Mouse (Mus musculus) embryonic fibroblast, embryonic 13.5 days (primary cell): ENCODE results near the gene Zfp605. TPM values are rescaled to one million over a fixed set of nuclear protein-coding genes. Genes with fewer than 3 reads are reported as not detected.
A peak's percentile ranks its signal among the peaks of the same experiment; 100 is the strongest.

Source experiments
- H3K27ac ChIP-seq: 2 replicates; pipeline ENCODE4 v1.5.1; 2012; ENCODE audit warnings: low read length, control low read depth, inconsistent platforms; ENCODE audit not compliant: insufficient read depth
- H3K4me1 ChIP-seq: 2 replicates; pipeline ENCODE4 v1.6.1; 2011; ENCODE audit warnings: low read length; ENCODE audit not compliant: control insufficient read depth, insufficient read depth
- H3K4me3 ChIP-seq: 2 replicates; pipeline ENCODE4 v1.5.1; 2011; ENCODE audit warnings: mild to moderate bottlenecking, control low read depth, low read length; ENCODE audit not compliant: insufficient read depth
- CTCF ChIP-seq: IDR thresholded peaks from 2 replicates; pipeline ENCODE4 v1.5.1; 2011; ENCODE audit warnings: mild to moderate bottlenecking, control low read depth, low read length, moderate library complexity, borderline replicate concordance; ENCODE audit not compliant: insufficient read depth
- POLR2A ChIP-seq: IDR thresholded peaks from 2 replicates; pipeline ENCODE4 v1.6.1; 2011; ENCODE audit warnings: low read depth, mild to moderate bottlenecking, control low read depth, low read length, moderate library complexity
- polyA plus RNA-seq: library from polyadenylated mRNA; stranded (reverse); fragments of >200 nt; gene quantifications from 2 replicates; pipeline ENCODE4 v1.2.4, GENCODE M21; 2011; ENCODE audit warnings: low read depth; ENCODE audit not compliant: missing spikeins, insufficient read length

Gene Zfp605
- polyA plus RNA-seq, 1 experiment = 8.3 TPM

DNA sequence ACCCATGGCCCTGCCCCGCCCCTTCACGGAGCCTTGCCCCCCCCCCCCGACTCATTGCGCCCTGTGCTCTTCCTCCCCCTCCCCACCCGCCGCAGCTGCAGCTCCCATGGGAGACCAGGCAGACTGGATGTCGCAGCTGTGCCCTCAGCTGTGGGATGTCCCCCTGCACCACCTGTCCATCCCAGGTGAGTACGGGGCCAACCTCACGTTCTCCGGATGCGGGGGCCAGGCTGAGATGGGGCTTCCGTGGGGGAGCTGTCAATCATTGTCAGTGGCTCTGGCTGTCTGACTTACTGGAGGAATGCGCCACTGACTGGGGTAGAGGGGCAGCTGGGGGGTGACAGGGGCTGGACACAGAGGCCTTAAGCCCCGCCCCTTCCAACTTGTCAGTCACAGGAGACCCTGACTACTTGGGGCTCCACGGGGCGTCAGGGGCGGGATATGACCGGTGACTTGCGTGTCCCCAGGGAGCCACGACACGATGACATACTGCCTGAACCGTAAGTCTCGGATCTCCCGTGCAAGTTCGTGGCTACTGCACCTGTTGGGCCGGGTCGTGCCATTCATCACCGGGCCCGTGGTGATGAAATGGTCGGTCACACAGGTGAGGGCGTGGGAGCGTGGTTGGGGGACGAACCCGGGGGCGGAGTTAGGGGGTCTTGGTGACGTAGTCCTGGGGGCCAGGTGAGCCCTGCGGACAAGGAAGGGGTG lies 8.8 kb upstream of the Zfp605 start:
- Histone ChIP-seq H3K4me3 (no peak overlapping the region), H3K27ac (no peak overlapping the region), H3K4me1 (no peaks in the 10 kb centered on the region)
- TF ChIP-seq CTCF (no peak), POLR2A (no peak)

DNA sequence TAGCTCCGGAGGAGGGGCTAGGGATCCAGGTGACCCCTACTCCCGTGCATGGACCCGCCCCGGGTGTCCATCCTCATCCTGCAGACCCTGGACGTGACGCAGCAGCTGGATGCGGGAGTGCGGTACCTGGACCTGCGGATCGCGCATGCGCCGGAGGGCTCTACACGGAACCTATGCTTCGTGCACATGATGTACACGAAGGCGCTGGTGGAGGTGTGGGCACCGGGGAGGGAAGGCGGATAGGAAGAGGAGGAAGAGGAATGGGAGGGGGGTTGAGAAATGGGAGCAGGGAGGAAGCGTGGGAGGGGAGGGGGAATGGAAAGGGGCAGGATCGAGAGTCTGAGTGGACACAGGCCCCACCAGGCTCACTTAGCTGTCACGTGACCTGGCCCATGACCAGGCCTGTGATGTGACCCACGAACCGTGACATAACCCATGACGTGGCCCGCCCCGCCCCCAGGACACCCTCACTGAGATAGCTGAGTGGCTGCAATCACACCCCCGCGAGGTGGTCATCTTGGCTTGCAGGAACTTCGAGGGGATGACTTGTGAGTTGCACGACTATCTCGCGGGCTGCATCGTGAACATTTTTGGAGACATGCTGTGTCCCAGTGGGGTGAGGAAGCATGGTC lies 8.1 kb upstream of the Zfp605 start:
- no peak for TF ChIP-seq CTCF
- no peak for TF ChIP-seq POLR2A
- H3K4me3 ChIP-seq = no peak overlapping the region
- H3K27ac ChIP-seq = no peak overlapping the region
- H3K4me1 ChIP-seq = no peaks in the 10 kb centered on the region

DNA sequence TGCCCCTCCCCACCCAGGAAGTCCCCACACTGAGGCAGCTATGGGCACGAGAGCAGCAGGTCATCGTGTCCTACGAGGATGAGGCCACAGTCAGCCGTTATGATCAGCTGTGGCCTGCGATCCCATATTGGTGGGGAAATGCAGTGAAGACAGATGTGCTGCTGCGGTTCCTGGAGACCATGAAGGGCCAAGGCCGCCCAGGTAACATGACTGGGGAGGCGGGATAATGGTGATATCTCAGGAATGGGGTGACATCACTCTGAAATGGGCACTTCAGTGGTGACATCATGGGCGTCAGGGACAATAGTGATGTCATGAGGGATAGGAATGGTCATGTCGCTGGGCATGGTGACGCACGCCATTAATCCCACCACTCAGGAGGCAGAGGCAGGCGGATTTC lies 7.5 kb upstream of the Zfp605 start:
- Histone ChIP-seq H3K4me1 (no peaks in the 10 kb centered on the region), H3K4me3 (no peak overlapping the region), H3K27ac (no peak overlapping the region)
- TF ChIP-seq CTCF = no peak
- TF ChIP-seq POLR2A = 0 out of 2 replicates have a peak, but pooled peaks have one; percentile 14

DNA sequence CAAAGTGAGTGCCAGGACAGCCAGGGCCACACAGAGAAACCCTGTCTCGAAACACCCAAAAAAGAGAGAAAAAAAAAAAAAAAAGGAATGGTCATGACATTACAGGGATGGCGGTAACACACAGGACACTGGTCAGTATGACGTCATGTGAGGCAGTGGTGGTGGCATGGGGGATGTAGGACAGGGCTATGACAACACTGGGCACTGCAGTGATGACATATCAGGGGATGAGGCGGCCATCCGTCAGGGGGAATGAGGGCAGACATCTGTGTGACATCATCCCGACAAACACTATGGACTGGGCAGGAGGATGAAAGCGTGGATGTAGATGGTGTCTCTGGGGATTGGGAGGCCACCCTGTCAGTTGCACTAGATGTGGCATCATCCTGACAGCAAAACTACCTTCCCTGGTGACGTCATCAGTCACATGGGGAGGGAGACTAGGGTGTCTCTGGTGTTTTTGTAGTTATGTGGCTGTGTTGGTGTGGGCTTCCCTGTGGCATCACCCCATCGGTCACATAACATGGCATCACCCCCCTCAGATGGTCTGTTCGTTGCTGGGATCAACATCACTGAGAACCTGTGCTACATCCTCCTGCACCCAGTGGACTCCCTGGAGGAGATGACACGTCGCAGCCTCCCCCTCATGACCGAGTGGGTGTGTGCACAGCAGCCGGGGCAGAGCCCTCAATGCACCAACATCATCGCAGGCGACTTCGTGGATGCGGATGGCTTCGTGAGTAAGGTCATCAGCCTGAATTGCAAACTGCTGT lies 6.9 kb upstream of the Zfp605 start:
- no peaks in the 10 kb centered on the region for H3K4me1 ChIP-seq
- TF ChIP-seq CTCF (no peak), POLR2A (0 out of 2 replicates have a peak, but pooled peaks have one; percentile 3)
- H3K27ac ChIP-seq = no peak overlapping the region
- no peak overlapping the region for H3K4me3 ChIP-seq

DNA sequence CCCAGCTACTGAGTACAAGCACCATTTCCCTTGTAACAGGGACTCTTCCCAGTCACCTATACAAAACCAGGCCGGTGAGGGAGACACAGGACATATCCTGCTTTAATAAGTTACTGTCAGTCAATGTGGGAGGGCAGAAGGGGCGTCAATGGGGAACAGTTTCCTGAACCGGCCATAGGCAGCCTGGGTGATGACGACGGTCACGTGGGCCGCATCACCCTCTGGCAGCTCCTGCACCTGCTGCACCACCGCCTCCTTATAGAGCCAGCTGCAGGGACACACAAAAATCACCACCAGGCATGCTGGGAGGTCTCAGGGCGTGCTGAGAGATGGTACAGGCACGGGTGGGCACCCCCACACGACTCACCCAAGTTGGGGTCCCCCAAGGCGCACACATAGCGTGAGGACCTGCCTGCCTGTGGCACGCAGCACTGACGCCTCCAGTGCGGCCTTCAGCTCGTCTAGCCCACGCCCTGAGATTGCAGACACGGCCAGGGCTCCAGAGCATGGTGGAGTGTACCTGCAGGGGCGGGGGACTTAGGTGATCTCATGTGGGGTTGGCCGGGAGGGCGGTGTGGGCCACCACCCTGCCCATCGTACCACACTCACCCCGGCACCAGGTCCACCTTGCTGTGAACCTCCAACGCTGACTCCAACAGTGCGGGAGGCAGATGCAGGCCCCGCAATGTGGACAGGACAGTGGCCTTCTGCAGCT lies 5.8 kb upstream of the Zfp605 start:
- no peak overlapping the region for H3K27ac ChIP-seq
- TF ChIP-seq POLR2A = no peak
- TF ChIP-seq CTCF = no peak
- no peaks in the 10 kb centered on the region for H3K4me1 ChIP-seq
- no peak overlapping the region for H3K4me3 ChIP-seq

DNA sequence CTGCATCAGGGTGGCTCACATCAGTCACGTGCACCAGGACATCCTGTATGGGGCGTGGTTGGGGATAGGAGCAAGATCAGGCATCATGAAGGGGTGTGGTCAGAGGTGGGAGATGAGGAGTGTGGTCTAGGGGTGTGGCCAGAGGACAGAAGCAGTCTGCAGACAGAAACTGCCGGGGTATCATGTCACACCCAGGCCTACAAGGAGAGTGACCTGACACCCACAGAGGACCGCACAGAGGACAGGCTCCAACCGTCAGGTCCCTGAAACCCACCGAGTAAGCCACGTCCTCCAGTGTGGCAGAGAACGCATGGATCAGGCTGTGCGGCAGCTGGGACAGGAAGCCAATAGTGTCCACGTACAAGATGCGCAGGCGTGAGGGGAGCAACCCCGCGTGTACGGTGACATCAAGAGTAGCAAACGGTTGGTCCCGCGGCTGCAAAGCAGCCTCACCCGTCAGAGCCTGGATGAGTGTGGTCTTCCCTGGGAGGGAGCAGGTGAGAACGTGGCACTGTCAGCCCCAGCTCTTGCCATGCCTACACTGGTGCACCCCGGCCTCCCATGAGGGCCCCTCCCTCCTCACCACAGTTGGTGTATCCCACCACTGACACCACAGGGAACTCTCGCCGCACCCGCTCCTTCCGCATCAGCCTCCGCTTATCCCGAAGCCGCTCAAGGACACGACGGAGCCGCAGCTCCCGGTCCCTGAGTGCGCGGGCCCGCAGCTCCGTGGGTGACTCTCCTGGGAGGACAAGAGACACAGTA lies 5.1 kb upstream of the Zfp605 start:
- Histone ChIP-seq H3K4me3 (no peak overlapping the region), H3K4me1 (no peaks in the 10 kb centered on the region), H3K27ac (no peak overlapping the region)
- TF ChIP-seq POLR2A (no peak), CTCF (no peak)

DNA sequence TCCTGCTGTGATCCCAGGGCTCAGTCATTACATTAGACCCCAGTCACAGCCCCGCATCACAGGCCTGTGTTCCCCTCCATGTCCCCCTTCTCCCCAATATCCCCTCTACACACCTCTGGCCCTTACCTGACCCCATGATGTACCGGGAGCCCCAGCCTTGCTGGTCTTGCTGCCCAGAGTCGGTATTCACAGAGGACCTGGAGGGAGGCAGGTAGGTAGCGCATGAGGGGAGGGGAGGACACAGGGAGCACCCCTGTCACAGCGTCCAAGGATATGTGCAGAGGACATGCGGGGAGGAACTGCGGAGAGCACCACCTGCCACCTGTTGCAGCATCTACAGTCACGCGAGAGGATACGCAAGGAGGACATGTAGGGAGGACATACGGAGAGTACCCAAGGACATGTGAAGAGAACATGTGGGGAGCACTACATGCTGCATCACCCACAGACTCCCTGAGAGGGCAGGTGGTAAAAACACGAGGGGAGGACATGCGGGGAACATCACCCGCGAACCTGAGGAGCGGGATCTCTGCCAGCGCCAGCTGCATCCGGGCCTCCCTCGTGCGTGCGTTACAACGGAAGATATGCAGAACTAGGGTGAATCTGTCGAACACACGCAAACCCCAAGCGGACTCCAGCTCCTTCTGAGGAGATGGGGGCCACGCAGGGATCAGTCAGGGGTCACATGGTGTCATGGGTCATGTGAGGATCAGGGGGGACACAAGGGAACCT lies 3.6 kb upstream of the Zfp605 start:
- H3K27ac ChIP-seq = no peak overlapping the region
- no peaks in the 10 kb centered on the region for H3K4me1 ChIP-seq
- TF ChIP-seq CTCF = no peak
- TF ChIP-seq POLR2A = no peak
- H3K4me3 ChIP-seq = peak overlapping the region; percentile 44

DNA sequence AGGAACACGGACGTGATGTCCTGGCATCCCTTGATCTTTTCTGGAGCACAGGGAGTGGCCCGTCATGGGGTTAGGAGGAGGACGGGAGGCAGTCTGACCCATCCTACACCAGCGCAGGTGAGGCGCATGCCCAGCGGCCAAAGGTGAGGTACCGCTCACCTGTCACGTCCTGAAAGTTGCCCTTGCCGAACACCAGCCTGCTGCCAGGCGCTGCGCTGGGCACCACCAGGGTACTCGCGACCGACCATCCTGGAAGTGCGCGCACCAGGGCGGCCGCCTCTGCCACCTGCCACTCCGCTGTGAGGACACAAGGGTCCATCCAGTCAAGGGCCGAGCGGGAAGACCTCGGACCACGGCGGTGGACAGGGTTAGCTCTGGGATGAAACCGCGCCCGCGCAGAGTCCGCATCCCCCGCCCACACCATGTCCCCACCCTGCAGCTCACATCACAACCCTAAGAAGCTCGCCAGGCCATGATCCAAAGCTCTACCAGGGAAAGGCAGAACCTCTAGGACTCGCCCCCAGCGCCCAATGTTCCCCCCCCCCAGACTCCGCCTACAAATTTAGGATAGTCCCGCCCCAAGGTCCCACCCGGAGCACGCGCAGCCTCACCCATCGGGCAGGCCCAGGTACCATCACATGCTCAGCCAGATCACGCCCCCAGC lies 2.9 kb upstream of the Zfp605 start:
- TF ChIP-seq CTCF (no peak), POLR2A (no peak; the same call in 1 of the 2 replicates)
- peak overlapping the region; percentile 44 for H3K4me3 ChIP-seq

More for the DNA sequence above, 2.9 kb upstream of the Zfp605 start:
- H3K27ac ChIP-seq = peak overlapping the region; percentile 78
- H3K4me1 ChIP-seq = no peaks in the 10 kb centered on the region
